Mouse (Mus musculus) 3T3-L1 (cell line): ENCODE results near the gene Synj2.

ENCODE experiments used
- DNase-seq: peaks from one replicate; pipeline ENCODE4 v3.0.0-alpha.2; 2015; ENCODE audit warnings: low read depth, low spot score

Synj2 gene

DNA sequence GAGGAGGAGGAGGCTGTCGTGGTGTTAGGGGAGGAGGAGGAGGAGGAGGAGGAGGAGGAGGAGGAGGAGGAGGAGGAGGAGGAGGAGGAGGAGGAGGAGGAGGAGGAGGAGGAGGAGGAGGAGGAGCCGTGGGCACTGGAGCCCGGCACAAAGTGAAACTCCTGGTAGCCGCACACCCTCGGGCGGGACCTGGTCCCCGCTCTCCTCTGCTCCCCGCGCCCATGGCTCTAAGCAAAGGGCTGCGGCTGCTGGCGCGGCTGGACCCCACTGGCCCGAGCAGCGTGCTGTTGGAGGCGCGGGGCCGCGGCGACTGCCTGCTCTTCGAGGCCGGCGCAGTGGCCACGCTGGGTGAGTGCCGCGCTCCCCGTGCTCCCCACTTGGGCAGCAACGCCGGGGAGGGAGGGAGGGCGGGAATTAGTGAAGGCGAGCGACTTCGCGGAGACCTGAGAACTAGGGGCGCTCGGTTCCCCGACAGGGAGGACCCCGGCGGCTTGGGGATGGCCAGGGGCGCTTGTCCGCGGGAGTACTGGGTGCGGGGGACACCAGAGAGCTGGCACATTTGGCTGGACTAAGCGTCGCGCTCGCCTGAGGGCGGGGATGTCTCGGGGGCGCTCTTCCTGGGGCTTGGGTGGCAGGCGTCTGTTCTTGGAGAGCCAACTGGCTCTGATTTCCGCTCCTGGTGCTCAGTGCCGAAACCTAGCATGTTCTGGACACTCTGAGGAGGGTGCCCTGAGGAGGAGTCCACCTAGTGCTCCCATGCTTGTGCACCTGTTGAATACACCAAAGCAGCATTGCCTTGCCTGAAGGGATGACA lies at the start of gene Synj2:
TSS of gene Synj2 (plus strand) at position 51 of the 814 bp plus-strand sequence.
- peak; percentile 55 for DNase-seq

DNA sequence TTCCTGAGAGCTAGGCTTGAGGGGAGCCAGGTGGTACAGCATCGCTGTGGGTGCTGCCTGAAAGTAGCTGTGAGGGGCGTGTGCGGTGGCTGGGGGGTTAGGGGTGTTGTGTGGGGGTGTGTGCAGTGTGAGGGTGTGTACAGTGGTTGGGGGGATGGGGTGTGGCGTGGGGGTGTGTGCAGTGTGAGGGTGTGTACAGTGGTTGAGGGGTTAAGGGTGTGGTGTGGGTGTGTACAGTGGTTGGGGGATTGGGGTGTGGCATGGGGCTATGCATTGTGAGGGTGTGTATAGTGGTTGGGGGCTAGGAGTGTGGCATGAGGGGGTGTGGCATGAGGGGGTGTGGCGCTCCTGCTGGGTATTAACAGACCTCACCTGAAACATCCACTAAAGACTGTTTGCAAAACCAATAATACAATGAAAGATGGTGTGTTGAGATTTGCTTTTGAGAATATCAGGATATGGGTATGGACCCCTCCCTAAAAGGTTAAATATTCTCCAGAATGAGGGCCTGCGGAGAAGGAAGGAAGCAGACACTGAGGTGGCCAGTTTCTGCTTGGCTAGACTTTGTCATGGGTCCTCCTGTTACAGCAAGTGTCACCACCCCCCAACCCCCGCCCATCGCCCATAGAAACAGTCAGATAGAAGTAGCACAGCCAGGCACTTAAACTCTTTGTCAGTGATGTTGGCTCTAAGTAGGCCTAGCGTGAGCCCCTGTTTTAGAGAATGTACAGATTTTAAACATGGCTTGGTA lies 49.0 kb upstream of the Synj2 start:
- no peak for DNase-seq

DNA sequence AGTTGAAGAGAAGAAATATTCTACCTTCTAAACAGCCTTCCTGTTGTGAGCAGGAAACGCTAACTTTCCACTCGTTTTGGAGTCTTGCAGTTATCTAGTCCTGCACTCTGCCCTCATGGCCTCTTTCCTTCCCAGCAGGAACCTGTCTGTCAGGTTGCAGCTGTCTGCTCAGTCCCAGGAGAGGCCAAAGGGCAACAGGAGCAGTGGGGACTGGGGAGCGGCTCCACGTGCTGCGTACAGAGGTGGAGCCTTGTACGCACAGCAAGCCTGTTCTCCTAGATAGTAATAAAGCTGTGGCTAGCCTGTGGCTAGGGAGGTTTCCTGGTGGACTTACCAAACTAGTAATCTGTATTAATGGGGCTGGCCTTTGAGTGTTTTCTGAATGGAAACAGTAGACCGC lies 48.0 kb upstream of the Synj2 start:
- DNase-seq: no peak

DNA sequence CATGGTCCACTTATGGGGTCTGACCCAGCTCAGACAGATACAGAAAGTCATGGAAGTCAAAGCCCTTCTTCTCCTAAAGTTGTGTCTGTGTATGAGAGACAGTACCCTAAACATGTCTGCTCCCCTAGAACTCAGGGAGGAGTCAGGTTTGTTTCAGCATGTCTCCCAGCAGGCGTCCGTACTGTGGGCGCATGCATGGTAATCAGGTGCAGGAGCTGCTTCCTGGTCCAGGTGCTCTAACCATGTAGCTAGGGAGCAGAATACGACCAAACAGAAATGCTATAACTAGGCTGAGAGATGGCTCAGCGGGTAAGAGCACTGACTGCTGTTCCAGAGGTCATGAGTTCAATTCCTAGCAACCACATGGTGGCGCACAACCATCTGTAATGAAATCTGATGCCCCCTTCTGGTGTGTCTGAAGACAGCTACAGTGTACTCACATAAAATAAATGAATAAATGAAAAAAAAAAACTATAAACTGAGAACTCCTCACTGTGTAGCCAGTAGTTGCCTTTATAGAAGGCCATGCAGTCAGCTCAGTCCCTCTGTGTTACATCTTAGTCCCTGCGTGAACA lies 47.4 kb upstream of the Synj2 start:
- DNase-seq: no peak

DNA sequence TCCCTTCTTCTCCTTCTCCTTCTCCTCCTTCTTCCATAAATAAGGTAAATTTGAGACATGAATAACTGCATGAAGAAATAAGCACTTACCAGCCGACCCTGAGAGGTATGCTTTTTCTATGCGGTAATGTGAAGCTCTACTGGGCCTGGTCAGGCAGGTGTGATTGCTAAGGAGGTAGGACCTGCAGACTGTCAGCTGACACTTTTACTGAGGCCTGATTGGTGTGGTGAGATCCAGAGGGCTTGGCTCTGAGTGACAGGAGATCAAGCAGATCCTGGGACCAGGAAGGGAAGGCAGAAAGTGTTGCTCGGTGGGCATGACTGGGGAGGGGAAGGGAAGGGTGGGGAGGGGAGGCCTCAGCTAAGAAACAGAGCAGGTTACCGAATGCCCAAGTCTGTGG lies 45.0 kb upstream of the Synj2 start:
- DNase-seq: no peak

DNA sequence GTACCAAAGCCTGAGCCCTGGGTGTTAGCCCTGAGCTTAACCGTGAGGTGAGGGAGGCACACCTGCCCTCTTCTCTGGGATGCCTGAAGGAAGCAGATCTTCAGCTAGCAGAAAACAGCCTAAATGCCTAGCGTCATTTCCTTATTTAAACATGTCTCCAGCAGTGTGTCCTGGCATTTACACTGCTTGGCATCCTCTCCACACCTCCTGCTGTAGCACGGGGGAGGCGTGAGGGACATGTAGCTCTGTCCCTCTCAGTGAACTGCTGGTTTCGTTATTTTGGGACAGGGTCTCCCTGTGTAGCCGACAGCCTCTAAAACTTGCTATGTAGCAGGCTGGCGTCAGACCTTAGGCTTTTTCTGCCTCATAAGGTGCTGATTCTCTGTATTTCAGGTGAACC lies 44.5 kb upstream of the Synj2 start:
- DNase-seq: no peak

DNA sequence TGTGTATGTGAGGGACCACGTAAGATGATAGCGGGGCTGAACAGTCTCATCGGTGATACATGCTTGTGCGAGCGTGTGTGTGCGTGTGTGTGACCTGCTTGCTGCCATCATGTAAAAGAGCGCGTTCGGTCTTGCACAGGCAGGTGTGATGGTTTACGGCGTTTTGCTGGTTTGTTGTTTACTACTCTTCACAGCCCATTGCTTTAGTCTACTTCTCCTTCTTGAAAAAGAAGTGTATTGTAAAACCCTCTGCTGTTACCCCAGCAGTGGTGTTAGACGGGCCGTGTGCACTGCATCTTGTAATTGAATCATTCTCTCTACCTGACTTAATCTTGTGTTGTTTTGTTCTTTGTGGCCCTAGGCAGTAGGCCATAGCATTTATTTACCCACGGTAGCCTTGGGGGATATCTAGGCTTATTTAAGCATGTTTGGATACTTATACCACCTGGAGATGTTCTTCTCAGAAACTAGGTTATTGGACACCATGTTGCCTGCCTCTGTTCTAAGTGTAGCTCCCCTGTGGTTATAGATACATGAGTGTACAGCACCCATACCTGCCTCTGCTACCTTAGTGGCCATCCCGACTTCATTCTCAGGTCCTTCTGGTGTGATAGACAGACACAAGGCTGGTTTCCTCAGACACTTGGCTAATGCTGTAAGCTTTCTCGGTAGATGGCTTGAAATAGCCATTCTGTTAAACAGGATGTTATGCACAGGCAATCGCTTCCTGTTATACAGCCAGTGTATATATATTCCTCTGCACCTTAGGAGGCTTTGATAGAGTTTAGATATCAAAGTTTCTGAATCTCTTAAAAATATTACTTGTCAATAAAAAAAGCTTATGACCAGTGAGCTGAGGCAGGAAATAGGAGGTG lies 43.5 kb upstream of the Synj2 start:
- no peak for DNase-seq

DNA sequence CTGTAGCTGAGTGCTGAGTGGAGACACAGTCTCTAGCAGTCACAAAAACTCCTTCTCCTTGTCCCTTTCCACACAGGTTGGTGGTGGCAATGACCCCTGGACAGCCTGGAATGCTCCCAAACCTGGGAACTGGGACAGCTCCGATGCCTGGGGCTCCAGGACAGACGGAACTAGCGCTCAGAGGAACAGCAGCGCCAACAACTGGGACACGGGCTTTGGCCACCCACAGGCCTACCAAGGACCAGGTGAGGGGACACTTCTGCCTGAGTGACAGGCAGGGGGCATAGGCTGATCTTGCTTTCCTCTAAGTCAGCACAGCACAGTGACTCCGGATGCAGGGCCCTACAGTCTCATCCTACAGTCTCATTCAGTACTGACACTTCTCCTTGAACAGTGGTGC lies 41.8 kb upstream of the Synj2 start:
- no peak for DNase-seq

DNA sequence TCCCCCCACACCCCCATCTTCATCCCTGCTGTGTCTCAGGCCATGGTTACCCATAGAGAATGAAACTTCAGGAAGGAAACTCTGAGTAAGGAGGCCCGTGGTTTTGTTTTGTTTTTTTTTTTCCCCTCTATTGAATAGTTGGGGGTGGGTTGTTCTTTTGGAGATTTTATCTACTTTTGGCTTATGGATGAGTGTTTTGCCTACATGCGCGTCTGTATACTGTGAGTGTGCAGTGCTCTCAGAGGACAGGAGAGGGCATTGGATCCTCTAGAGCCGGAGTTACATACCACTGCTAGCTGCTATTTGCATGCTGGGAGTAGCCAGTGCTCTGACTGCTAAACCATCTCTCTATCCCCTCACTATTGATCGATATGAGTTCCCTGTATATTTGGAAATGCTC lies 39.7 kb upstream of the Synj2 start:
- DNase-seq: no peak

DNA sequence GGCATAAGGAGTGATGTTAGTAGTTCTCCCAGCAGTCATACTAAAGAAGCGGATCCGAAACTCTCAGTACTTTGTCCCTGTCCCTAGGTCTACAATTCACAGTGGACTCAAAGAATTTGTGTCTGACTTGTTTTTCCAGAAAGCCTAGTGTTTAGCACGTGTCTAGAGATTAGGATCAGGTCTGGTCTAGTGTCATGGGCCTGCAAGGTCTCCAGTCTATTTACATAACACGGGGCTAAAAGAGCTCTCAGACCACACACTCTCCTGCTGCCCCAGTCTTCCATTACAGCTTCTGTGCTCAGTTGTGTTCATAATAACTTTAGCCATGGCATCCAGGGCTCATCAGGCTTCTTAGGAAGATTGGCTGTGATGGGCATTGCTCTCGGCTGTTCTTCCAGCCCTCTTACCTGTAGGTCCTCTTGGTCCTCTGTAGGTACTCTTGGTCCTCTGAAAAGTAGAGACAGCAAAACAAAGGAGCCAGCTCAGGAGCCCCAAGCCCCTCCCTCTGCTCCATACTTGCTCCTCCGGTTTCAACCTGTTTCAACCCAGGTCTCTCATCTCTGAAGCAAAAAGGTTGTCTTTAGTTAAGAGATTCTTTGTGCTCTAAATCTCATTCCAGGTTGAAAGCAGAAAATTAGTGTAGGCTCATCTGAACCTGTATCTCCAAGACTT lies 37.3 kb upstream of the Synj2 start:
- no peak for DNase-seq

DNA sequence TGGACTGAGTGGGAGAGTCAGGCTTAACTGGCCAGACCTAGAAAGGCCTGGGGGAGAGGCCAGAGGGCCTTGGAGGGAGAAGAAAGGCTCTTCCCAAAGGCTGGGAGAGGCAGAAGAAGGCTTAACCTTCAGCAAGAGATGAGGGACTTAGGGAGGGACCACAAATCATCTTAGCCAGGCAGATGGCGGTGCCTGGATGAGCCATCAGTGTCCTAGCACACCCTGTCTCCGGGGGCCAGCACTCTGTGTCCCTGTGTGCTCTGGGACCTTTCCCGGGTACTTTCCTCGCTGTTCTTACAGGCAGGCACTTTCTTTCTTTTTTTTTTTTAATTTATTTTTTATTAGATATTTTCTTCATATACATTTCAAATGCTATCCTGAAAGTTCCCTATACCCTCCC lies 31.4 kb upstream of the Synj2 start:
- no peak for DNase-seq

DNA sequence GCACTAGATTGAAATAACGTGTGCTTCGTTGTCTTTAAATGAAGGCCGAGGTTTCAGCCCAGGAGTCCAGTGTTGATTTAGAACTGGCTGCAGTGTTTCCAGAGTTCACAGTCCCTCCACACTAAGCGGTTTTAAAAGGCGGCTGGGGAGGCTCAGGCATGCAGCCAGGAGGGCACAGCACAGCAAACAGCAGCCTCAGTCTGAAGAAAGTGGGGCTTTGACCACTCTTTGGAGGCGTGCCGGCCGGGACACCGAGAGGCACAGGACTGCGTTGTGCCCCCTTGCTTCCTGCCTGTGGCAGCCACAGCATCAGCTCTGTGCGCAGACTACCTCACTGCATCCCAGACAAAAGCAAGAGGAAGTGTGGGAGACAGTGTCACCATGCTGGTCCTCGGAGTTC lies 29.5 kb upstream of the Synj2 start:
- no peak for DNase-seq

DNA sequence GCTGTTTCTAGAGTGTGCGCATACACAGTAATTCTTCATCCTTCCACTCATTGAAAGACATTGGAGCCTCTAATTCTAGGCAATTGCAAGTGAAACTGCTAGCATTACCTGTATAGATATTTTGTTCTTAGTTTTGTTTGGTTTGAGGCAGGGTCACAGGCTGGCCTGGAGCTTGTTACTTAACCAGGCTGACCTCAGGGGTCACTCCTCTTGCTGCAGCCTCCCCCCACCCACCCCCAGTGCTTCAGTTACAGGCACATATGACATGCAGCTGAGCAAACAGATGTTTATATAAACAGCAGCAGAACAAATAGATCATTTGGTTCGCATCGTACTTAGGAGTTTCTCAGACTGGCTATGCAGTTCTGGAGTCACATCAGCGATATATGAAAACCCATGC lies 28.3 kb upstream of the Synj2 start:
- no peak for DNase-seq

DNA sequence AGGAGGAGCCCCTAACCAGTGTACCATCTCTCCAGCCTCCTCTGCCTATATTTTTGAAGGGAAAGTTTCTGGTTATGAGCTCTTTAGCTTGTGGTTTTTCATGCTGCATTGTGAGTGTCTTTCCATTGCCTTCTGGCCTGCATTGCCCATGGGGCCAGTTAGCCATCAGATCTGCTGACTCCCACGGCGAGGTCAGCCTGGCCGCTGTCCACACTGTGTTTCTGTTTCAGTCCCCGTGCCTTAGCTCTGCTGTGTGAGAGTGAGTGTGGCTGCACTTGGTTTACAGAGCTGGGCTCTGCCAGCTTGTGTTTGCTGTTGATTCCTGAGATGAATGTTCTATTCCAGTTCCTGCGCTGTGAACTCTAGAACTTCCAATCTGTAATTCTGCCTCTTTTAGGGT lies 26.9 kb upstream of the Synj2 start:
- DNase-seq: peak; percentile 54

DNA sequence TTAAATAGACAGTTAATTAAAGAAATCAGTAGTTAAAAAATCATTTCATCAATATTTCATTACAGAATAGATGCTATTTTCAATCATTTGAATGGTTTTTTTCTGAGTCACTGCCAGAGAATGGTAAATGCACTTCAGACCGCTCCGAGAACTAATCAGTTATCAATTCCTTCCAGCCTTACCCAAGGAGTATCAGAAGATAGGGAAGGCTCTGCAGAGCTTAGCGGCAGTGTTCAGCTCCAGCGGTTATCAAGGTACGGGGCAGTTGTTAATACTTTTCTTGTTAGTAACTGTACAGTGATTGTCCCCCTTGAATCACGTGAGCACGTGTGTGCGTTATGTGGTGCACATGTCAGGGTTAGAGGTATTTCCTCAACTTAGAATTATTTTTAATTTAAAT lies 19.1 kb upstream of the Synj2 start:
- DNase-seq: no peak

DNA sequence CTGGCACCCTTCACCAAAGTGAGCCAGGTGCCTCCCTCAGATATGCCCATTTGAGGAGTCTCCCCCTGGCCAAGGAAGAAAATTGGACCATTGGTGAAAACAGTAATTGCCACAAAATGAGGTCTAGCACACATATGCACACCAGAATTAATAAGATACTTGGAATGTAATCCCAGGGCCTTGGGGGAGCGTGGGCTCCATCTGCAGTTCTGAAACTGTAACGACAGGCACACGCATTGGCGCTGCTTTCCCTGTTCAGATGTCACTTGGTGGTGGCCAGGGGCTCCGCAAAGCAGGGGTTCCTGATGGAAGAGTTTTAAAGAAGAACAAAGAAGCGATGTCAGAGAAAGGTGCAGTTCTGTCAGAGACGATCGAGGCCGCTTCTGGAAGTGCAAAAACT lies 17.8 kb upstream of the Synj2 start:
- peak; percentile 42 for DNase-seq

DNA sequence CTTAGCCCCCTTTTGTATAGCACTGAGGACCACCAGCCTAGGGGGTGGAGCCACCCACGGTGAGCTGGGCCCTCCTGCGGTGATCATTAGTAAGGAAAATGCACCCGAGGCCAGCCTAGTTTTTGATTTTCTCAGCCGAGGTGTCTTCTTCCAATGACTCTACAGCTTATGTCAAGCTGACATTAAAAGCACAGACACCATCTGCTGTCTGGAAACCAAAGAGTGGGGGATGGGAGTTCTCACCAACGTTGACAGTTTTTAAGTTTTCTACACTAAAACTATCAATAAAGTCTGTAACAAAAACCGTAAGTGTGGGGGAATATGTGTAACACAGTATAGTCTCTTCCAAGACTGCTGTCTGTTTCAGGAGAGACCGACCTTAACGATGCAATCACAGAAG lies 16.8 kb upstream of the Synj2 start:
- DNase-seq: no peak

DNA sequence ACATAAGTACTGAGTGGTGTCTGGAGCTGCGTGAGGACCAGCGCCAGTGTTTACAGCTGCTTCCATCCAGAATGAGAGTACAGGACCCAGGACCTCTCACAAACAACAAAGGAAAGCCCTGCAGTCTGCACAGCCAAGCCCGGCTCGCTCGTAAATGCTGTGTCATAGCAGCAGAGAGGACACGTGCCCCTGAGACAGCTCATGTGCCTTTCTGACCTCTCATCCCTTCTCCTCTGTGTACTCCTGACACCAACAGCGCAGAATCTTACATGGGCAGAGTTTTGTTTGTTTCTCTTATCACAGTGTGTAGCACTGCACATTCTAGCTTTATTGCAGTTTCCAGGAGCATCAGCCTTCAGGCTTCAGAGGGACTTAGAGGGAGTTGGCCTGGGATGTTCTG lies 14.4 kb upstream of the Synj2 start:
- DNase-seq: no peak

DNA sequence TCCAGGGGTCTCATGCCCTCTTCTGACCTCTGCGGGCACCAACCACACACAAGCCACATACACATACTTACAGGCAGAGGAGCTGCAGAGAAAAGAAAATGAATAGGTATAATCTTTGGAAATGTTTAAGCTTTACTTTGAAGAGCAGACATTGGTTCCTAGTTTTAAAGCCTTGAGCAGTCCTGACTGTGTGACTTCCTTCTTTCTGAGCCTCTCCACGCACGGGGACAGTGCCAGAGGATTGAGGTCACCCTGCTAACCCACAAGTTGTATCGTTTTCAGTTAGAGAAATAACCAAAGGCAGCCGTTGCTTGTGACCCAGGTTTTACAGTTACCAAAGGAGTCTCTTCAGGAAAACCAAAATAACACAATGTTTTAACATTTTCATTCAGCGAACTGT lies 12.0 kb upstream of the Synj2 start:
- DNase-seq: no peak

DNA sequence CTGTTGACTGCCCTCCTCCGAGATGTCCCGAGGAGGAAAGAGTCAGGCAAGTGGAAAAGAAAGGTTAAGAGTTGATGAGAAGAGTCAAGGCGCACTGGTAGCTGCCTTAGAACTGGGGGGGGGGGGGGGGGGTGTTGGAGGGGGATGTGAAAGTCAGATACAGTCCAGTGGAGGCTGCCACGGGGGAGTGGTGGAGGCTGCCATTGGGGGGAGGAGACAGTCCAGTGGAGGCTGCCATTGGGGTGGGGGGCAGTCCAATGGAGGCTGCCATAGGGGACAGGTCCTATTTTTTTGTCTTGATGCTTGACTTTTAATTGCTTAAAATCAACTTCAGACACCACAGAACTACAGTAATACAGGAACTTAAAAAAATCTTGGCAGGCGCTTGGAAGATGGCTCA lies 8.9 kb upstream of the Synj2 start:
- no peak for DNase-seq

DNA sequence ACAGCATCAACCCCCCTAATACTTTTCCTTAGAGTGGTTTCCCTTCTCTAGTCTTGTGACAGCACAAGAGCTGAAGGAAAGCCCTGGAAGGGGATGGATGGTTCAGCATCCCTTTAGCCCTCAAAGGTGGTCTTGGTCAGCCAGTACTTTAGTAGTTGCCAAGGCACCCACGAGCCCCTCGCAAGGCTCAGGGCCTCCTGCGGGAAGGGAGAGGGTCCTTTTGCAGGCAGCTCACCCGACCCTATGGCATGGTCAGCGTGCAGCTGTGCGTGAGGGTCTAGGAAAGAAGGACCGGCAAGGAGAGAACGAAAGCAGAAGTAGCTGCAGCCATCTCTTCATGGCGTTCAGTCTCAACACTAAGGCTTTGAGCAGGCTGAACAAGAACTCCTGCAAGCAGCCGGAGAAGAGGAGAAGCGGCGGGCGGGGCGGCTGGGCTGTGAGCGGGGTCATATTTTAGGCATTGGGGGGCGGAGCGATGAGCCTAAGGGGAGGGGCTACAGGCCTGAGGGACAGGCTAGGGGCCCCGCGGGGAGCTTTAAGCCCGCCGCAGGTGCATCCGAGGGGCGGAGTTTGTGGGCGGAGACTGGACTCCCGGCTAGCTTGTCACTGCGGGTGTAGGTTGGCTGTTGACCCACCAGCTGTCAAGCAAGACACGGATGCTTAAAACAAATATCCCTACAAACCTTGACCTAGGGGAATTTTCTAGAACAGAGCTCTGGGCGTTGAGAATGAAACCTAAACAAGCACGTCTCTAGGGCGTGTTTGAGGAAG lies 6.3 kb upstream of the Synj2 start:
- DNase-seq: no peak
